Mouse (Mus musculus) lung, postnatal 0 days (tissue): Measurements from ENCODE around the gene Slc22a18.

Experiments
- CTCF ChIP-seq: IDR thresholded peaks from 2 replicates; pipeline ENCODE4 v1.5.1; 2016; ENCODE audit warnings: antibody characterized with exemption, mild to moderate bottlenecking
- EP300 ChIP-seq: IDR thresholded peaks from 2 replicates; pipeline ENCODE4 v1.6.1; 2016; ENCODE audit warnings: antibody characterized with exemption, mild to moderate bottlenecking, control low read depth

DNA sequence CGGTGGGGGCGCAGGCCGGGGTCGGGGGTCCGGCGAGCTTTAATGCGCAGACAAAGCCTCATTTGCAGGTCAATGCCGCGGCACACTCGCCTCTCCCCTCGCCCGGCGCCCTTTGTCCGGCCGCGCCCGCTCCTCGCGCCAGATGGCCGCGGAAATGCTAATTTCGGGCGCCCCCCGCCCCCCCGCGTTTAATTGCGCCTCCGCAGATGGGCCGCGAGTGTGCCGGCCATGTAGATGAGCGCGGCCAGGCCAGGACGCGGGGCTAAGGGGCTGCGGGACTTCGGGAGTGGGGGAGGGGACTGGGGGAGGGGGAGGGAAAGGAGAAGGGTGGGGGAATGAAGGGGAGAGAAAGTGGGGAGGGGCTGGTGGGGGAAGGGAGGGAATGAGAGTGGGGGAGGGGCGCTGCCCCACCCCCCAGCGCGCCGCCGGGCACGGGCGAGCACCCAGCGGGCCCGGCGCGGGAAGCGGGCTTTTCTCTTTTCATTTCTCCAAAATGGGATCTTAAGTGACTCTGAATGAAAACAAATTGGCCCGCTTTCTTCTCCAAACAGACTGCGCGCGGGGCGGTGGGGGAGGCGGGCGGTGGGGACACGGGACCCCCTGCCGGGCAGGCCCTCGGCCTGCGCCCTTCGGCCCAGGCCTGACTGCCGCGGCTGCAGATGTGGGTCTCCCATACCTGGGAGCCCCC lies 35.5 kb upstream of the Slc22a18 start:
- TF ChIP-seq CTCF (no peak), EP300 (no peak)
